ENCODE assay signal across 30 mouse cellular contexts in the genomic region with DNA sequence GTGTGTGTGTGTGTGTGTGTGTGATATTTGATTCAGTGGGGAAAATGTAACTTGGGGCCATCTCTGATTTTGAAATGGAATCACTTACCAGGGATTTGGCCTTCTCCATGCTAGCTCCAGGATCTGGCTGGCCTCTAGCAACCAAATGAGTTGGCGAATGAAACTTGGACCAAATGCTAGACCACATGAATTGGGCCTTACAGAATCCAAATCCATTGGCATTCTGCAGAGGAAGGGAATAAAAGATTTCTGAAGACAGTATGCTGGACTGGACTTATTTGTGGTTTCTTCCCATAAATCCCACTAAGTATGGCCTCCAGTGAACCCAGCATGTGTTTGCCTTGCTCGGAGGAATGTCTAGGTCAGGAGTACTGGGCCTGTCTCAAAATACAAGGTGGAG. TPM values are rescaled to one million over a fixed set of nuclear protein-coding genes. Genes with fewer than 3 reads are reported as not detected.
A peak's percentile ranks its signal among the peaks of the same experiment; 100 is the strongest.
DNase-seq lines count a peak whose midpoint lies in the region; ATAC-seq lines count a peak whose summit lies in the region.
"Had no signal": no experiment of that assay in that cellular context is flagged by ENCODE, and none has a peak within 500 bp of the region (broad histone marks: within the 10 kb centered on the region; RNA-seq: fewer than 3 reads in every experiment).

No protein-coding gene starts in this region.

- H3K27ac ChIP-seq in embryonic facial prominence, embryonic 13.5 days, result peak overlapping the region; percentile 11; the same call in 1 of the 2 replicates
- H3K27ac ChIP-seq in embryonic facial prominence, embryonic 10.5 days (replicated peaks), result no peak overlapping the region
- H3K27ac ChIP-seq in embryonic facial prominence, embryonic 15.5 days (replicated peaks), result no peak overlapping the region
- H3K27ac ChIP-seq in hindbrain, embryonic 14.5 days, result no peak overlapping the region
- no peak overlapping the region for H3K27ac ChIP-seq in forebrain, embryonic 14.5 days (ENCODE audit: low read depth, low read length)
- H3K27ac ChIP-seq: forebrain, embryonic 10.5 days; heart, embryonic 10.5 days; hindbrain, embryonic 12.5 days; hindbrain, postnatal 0 days had no signal

- no peak overlapping the region for H3K4me2 ChIP-seq in embryonic facial prominence, embryonic 13.5 days
- no peak overlapping the region for H3K4me2 ChIP-seq in embryonic facial prominence, embryonic 15.5 days (replicated peaks)
- no peak overlapping the region for H3K4me2 ChIP-seq in hindbrain, embryonic 14.5 days (replicated peaks)
- H3K4me2 ChIP-seq in forebrain, embryonic 14.5 days (ENCODE audit: low read length), result no peak overlapping the region
- H3K4me2 ChIP-seq: hindbrain, embryonic 12.5 days had no signal

- peaks cover 9% of the 10 kb centered on the region for H3K36me3 ChIP-seq in embryonic facial prominence, embryonic 13.5 days
- peaks cover 20% of the 10 kb centered on the region for H3K36me3 ChIP-seq in embryonic facial prominence, embryonic 10.5 days (replicated peaks)
- H3K36me3 ChIP-seq in embryonic facial prominence, embryonic 15.5 days, result no peaks in the 10 kb centered on the region; the same call in 1 of the 2 replicates
- peaks cover 14% of the 10 kb centered on the region for H3K36me3 ChIP-seq in hindbrain, embryonic 14.5 days (replicated peaks; ENCODE audit: control insufficient read depth, insufficient read depth)
- peaks cover 16% of the 10 kb centered on the region for H3K36me3 ChIP-seq in forebrain, embryonic 14.5 days (ENCODE audit: control insufficient read depth, insufficient read depth, low read length)

- H3K9me3 ChIP-seq in embryonic facial prominence, embryonic 13.5 days, result no peaks in the 10 kb centered on the region
- no peaks in the 10 kb centered on the region for H3K9me3 ChIP-seq in embryonic facial prominence, embryonic 10.5 days
- H3K9me3 ChIP-seq in embryonic facial prominence, embryonic 15.5 days (replicated peaks), result no peaks in the 10 kb centered on the region
- H3K9me3 ChIP-seq in hindbrain, embryonic 14.5 days (ENCODE audit: control insufficient read depth, low read length), result no peaks in the 10 kb centered on the region
- H3K9me3 ChIP-seq in forebrain, embryonic 14.5 days (replicated peaks; ENCODE audit: control insufficient read depth, low read length), result no peaks in the 10 kb centered on the region
- H3K9me3 ChIP-seq: forebrain, embryonic 10.5 days; G1E; heart, embryonic 10.5 days; hindbrain, embryonic 12.5 days had no signal

- 75% methylated on average over 2 of the region's 2 CpGs for WGBS in embryonic facial prominence, embryonic 13.5 days
- WGBS in embryonic facial prominence, embryonic 10.5 days, result 87% methylated on average over 2 of the region's 2 CpGs
- WGBS in embryonic facial prominence, embryonic 15.5 days, result 74% methylated on average over 2 of the region's 2 CpGs
- 92% methylated on average over 2 of the region's 2 CpGs for WGBS in hindbrain, embryonic 14.5 days
- WGBS in forebrain, embryonic 14.5 days, result 92% methylated on average over 2 of the region's 2 CpGs

- H3K27me3 ChIP-seq in embryonic facial prominence, embryonic 13.5 days, result no peaks in the 10 kb centered on the region
- H3K27me3 ChIP-seq in embryonic facial prominence, embryonic 10.5 days (replicated peaks; ENCODE audit: low read depth, poor library complexity, severe bottlenecking), result no peaks in the 10 kb centered on the region
- H3K27me3 ChIP-seq in embryonic facial prominence, embryonic 15.5 days, result no peaks in the 10 kb centered on the region
- no peaks in the 10 kb centered on the region for H3K27me3 ChIP-seq in hindbrain, embryonic 14.5 days (ENCODE audit: control insufficient read depth, insufficient read depth, low read length)
- no peaks in the 10 kb centered on the region for H3K27me3 ChIP-seq in forebrain, embryonic 14.5 days (replicated peaks; ENCODE audit: control insufficient read depth, insufficient read depth, low read length)
- H3K27me3 ChIP-seq: hindbrain, embryonic 12.5 days; Patski had no signal

- no peak overlapping the region for H3K4me3 ChIP-seq in embryonic facial prominence, embryonic 13.5 days
- no peak overlapping the region for H3K4me3 ChIP-seq in embryonic facial prominence, embryonic 10.5 days
- H3K4me3 ChIP-seq in embryonic facial prominence, embryonic 15.5 days (replicated peaks), result no peak overlapping the region
- no peak overlapping the region for H3K4me3 ChIP-seq in hindbrain, embryonic 14.5 days (replicated peaks; ENCODE audit: low read length)
- H3K4me3 ChIP-seq in forebrain, embryonic 14.5 days (ENCODE audit: low read depth, low read length), result no peak overlapping the region
- H3K4me3 ChIP-seq: forebrain, embryonic 10.5 days; heart, embryonic 10.5 days; hindbrain, embryonic 12.5 days had no signal

- H3K9ac ChIP-seq in embryonic facial prominence, embryonic 13.5 days, result no peak overlapping the region
- H3K9ac ChIP-seq in embryonic facial prominence, embryonic 15.5 days, result no peak overlapping the region
- H3K9ac ChIP-seq in hindbrain, embryonic 14.5 days, result no peak overlapping the region
- H3K9ac ChIP-seq in forebrain, embryonic 14.5 days (ENCODE audit: low read length), result no peak overlapping the region
- H3K9ac ChIP-seq: hindbrain, embryonic 12.5 days had no signal

- ATAC-seq in embryonic facial prominence, embryonic 13.5 days (ENCODE audit: insufficient number of reproducible peaks, insufficient read depth, low FRiP score, low TSS enrichment, low read depth), result no peak
- ATAC-seq in embryonic facial prominence, embryonic 15.5 days (ENCODE audit: insufficient number of reproducible peaks, low FRiP score, low TSS enrichment, low read depth), result peak; percentile 51; the same call in 1 of the 2 replicates
- no peak for ATAC-seq in hindbrain, embryonic 14.5 days (ENCODE audit: low FRiP score)
- no peak for ATAC-seq in forebrain, embryonic 14.5 days
- ATAC-seq: activated CD4-positive, CD25-positive, alpha-beta regulatory T cell, adult 4 months; CD4-positive, CD25-positive, alpha-beta regulatory T cell, adult 4 months; forebrain, embryonic 16.5 days; hindbrain, postnatal 0 days; Patski had no signal

- no peak for DNase-seq in embryonic facial prominence, embryonic 10.5 days (ENCODE audit: low spot score)
- peak; percentile 38 for DNase-seq in gastrocnemius, postnatal 25 days
- DNase-seq in gastrocnemius, postnatal 10 days, result no peak
- DNase-seq in hindbrain, embryonic 14.5 days (ENCODE audit: low spot score), result no peak
- no peak for DNase-seq in forebrain, embryonic 14.5 days (ENCODE audit: low spot score)
- DNase-seq: adrenal gland, adult 2 months; adrenal gland, postnatal 25 days; B cell, adult 2 months; cerebellum, adult 18-20 months; cerebellum, adult 9-11 months; cerebellum, postnatal 36 days; heart, adult 18-20 months; heart, postnatal 10 days; heart, postnatal 4 days; kidney, adult 11 months; kidney, adult 9 months had no signal

- H3K4me1 ChIP-seq in embryonic facial prominence, embryonic 13.5 days, result 0 out of 2 replicates have a peak, but pooled peaks cover 3% of the 10 kb centered on the region
- 0 out of 2 replicates have a peak, but pooled peaks cover 7% of the 10 kb centered on the region for H3K4me1 ChIP-seq in embryonic facial prominence, embryonic 10.5 days
- H3K4me1 ChIP-seq in embryonic facial prominence, embryonic 15.5 days, result no peaks in the 10 kb centered on the region
- no peaks in the 10 kb centered on the region for H3K4me1 ChIP-seq in hindbrain, embryonic 14.5 days (replicated peaks; ENCODE audit: control insufficient read depth, insufficient read depth, low read length)
- H3K4me1 ChIP-seq in forebrain, embryonic 14.5 days (ENCODE audit: control insufficient read depth, insufficient read depth, low read length), result no peaks in the 10 kb centered on the region
- H3K4me1 ChIP-seq: forebrain, embryonic 10.5 days; heart, embryonic 10.5 days; hindbrain, embryonic 12.5 days had no signal

RNA-seq across cellular contexts. Expression of gene Kcns1, which starts 12.1 kb away (rescaled TPM):
- 0.80 and 1.2 TPM in 2 replicates for polyA plus RNA-seq in embryonic facial prominence, embryonic 13.5 days (2015; fragmentation: Nextera tagmentation; extraction: Ambion mirVana)
- not detected in 2 replicates for polyA plus RNA-seq in embryonic facial prominence, embryonic 10.5 days (2016; fragmentation: Nextera tagmentation; extraction: Ambion mirVana)
- total RNA-seq in gastrocnemius, postnatal 25 days (2021), result 1 to 10 TPM in 1 of 2 experiments, under 1 TPM in 1; 0.90 to 1.4 TPM
- total RNA-seq in gastrocnemius, postnatal 10 days (2021), result 1 to 10 TPM; 4.8 to 5.1 TPM
- 0.49 and 0.96 TPM in 2 replicates for polyA plus RNA-seq in embryonic facial prominence, embryonic 15.5 days (2015; fragmentation: Nextera tagmentation; extraction: Ambion mirVana)
- polyA plus RNA-seq in hindbrain, embryonic 14.5 days (2014; fragmentation: Nextera tagmentation; extraction: Ambion mirVana), result 1.1 and 1.6 TPM in 2 replicates
- 0.27 and 0.77 TPM in 2 replicates for polyA plus RNA-seq in forebrain, embryonic 14.5 days (2014; fragmentation: Nextera tagmentation; extraction: Ambion mirVana)
- total RNA-seq: adrenal gland, adult 2 months; adrenal gland, postnatal 25 days; G1E had no signal
- polyA plus RNA-seq: adrenal gland, adult 2 months; forebrain, embryonic 10.5 days; G1E; heart, embryonic 10.5 days; Patski had no signal

RNA-seq across cellular contexts. Expression of gene Wfdc5, which starts 23.7 kb away (rescaled TPM):
- polyA plus RNA-seq in embryonic facial prominence, embryonic 13.5 days (2015; fragmentation: Nextera tagmentation; extraction: Ambion mirVana), result not detected in 2 replicates
- polyA plus RNA-seq in embryonic facial prominence, embryonic 10.5 days (2016; fragmentation: Nextera tagmentation; extraction: Ambion mirVana), result not detected in 2 replicates
- not detected for total RNA-seq in gastrocnemius, postnatal 25 days (2021)
- total RNA-seq in gastrocnemius, postnatal 10 days (2021), result under 1 TPM; 0.47 to 0.52 TPM
- 6.1 and 6.6 TPM in 2 replicates for polyA plus RNA-seq in embryonic facial prominence, embryonic 15.5 days (2015; fragmentation: Nextera tagmentation; extraction: Ambion mirVana)
- polyA plus RNA-seq in hindbrain, embryonic 14.5 days (2014; fragmentation: Nextera tagmentation; extraction: Ambion mirVana), result not detected in 2 replicates
- not detected in 2 replicates for polyA plus RNA-seq in forebrain, embryonic 14.5 days (2014; fragmentation: Nextera tagmentation; extraction: Ambion mirVana)
- total RNA-seq: adrenal gland, adult 2 months; adrenal gland, postnatal 25 days; heart, adult 18-20 months; heart, postnatal 10 days; heart, postnatal 4 days; hindbrain, postnatal 0 days had no signal
- polyA plus RNA-seq: activated CD4-positive, CD25-positive, alpha-beta regulatory T cell, adult 4 months; adrenal gland, adult 2 months; CD4-positive, CD25-positive, alpha-beta regulatory T cell, adult 4 months; forebrain, embryonic 10.5 days; forebrain, embryonic 16.5 days; frontal cortex, adult 2 months; G1E; heart, embryonic 10.5 days; heart, embryonic 14.5 days; hindbrain, embryonic 12.5 days; hindbrain, postnatal 0 days; intestine, embryonic 14.5 days had no signal

RNA-seq across cellular contexts. Expression of gene Wfdc12, which starts 31.6 kb away (rescaled TPM):
- not detected in 2 replicates for polyA plus RNA-seq in embryonic facial prominence, embryonic 13.5 days (2015; fragmentation: Nextera tagmentation; extraction: Ambion mirVana)
- not detected in 2 replicates for polyA plus RNA-seq in embryonic facial prominence, embryonic 10.5 days (2016; fragmentation: Nextera tagmentation; extraction: Ambion mirVana)
- total RNA-seq in gastrocnemius, postnatal 25 days (2021), result not detected
- total RNA-seq in gastrocnemius, postnatal 10 days (2021), result not detected
- 0.22 TPM in 1 of 2 replicates, not detected in the other for polyA plus RNA-seq in embryonic facial prominence, embryonic 15.5 days (2015; fragmentation: Nextera tagmentation; extraction: Ambion mirVana)
- not detected in 2 replicates for polyA plus RNA-seq in hindbrain, embryonic 14.5 days (2014; fragmentation: Nextera tagmentation; extraction: Ambion mirVana)
- polyA plus RNA-seq in forebrain, embryonic 14.5 days (2014; fragmentation: Nextera tagmentation; extraction: Ambion mirVana), result not detected in 2 replicates
- total RNA-seq: adrenal gland, postnatal 25 days; G1E; heart, adult 18-20 months; heart, postnatal 10 days; heart, postnatal 4 days; hindbrain, postnatal 0 days had no signal
- polyA plus RNA-seq: activated CD4-positive, CD25-positive, alpha-beta regulatory T cell, adult 4 months; CD4-positive, CD25-positive, alpha-beta regulatory T cell, adult 4 months; forebrain, embryonic 10.5 days; forebrain, embryonic 16.5 days; frontal cortex, adult 2 months; G1E; heart, embryonic 10.5 days; heart, embryonic 14.5 days; hindbrain, embryonic 12.5 days; hindbrain, postnatal 0 days; intestine, embryonic 14.5 days; Patski had no signal

RNA-seq across cellular contexts. Expression of gene Wfdc15a, which starts 41.1 kb away (rescaled TPM):
- not detected in 2 replicates for polyA plus RNA-seq in embryonic facial prominence, embryonic 13.5 days (2015; fragmentation: Nextera tagmentation; extraction: Ambion mirVana)
- polyA plus RNA-seq in embryonic facial prominence, embryonic 10.5 days (2016; fragmentation: Nextera tagmentation; extraction: Ambion mirVana), result not detected in 2 replicates
- total RNA-seq in gastrocnemius, postnatal 25 days (2021), result not detected
- total RNA-seq in gastrocnemius, postnatal 10 days (2021), result not detected
- not detected in 2 replicates for polyA plus RNA-seq in embryonic facial prominence, embryonic 15.5 days (2015; fragmentation: Nextera tagmentation; extraction: Ambion mirVana)
- not detected in 2 replicates for polyA plus RNA-seq in hindbrain, embryonic 14.5 days (2014; fragmentation: Nextera tagmentation; extraction: Ambion mirVana)
- not detected in 2 replicates for polyA plus RNA-seq in forebrain, embryonic 14.5 days (2014; fragmentation: Nextera tagmentation; extraction: Ambion mirVana)
- total RNA-seq: adrenal gland, adult 2 months; adrenal gland, postnatal 25 days; heart, adult 18-20 months; heart, postnatal 10 days; heart, postnatal 4 days; hindbrain, postnatal 0 days had no signal
- polyA plus RNA-seq: activated CD4-positive, CD25-positive, alpha-beta regulatory T cell, adult 4 months; adrenal gland, adult 2 months; CD4-positive, CD25-positive, alpha-beta regulatory T cell, adult 4 months; forebrain, embryonic 10.5 days; forebrain, embryonic 16.5 days; frontal cortex, adult 2 months; G1E; heart, embryonic 10.5 days; heart, embryonic 14.5 days; hindbrain, embryonic 12.5 days; hindbrain, postnatal 0 days; intestine, embryonic 14.5 days; Patski had no signal
